8 mouse cellular contexts compared by ENCODE assay signal in the genomic region with DNA sequence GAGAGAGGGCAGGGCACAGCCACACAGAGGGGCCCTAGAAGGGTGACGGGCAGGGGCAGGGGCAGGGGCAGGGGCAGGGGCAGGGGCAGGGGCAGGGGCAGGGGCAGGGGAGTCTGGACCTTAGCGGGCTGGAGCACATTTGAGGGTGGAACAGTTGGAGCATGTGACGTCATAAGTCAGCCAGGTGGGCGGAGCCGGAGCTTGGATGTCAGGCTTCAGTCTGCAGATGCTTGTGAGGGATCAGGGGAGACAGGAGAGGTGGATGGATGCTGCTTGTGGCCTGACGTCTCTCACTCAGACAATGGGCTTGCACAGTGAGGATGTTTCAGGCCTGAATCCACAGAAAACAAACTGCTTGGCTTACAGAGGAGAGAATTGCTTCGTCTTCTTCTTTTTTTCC. TPM values are rescaled to one million over a fixed set of nuclear protein-coding genes. Genes with fewer than 3 reads are reported as not detected.
DNase-seq lines count a peak whose midpoint lies in the region; ATAC-seq lines count a peak whose summit lies in the region.

No protein-coding gene starts in this region.

- no peak overlapping the region for H3K4me2 ChIP-seq in neural tube, embryonic 11.5 days (ENCODE audit: low read depth)
- H3K4me2 ChIP-seq in neural tube, embryonic 15.5 days, result no peak overlapping the region
- H3K4me2 ChIP-seq in neural tube, embryonic 13.5 days, result peak overlapping the region; percentile 31; the same call in 1 of the 2 replicates

- H3K36me3 ChIP-seq in neural tube, embryonic 11.5 days (ENCODE audit: control insufficient read depth, insufficient read depth, low read length), result no peaks in the 10 kb centered on the region
- no peaks in the 10 kb centered on the region for H3K36me3 ChIP-seq in neural tube, embryonic 15.5 days
- H3K36me3 ChIP-seq in neural tube, embryonic 13.5 days, result no peaks in the 10 kb centered on the region

- H3K9me3 ChIP-seq in neural tube, embryonic 11.5 days (ENCODE audit: control insufficient read depth, low read length), result no peaks in the 10 kb centered on the region
- no peaks in the 10 kb centered on the region for H3K9me3 ChIP-seq in neural tube, embryonic 15.5 days (replicated peaks)
- H3K9me3 ChIP-seq in neural tube, embryonic 13.5 days, result 0 out of 2 replicates have a peak, but pooled peaks cover 4% of the 10 kb centered on the region

- no peak overlapping the region for H3K4me3 ChIP-seq in neural tube, embryonic 11.5 days (ENCODE audit: low read depth, low read length)
- H3K4me3 ChIP-seq in neural tube, embryonic 15.5 days (replicated peaks), result no peak overlapping the region
- H3K4me3 ChIP-seq in neural tube, embryonic 13.5 days, result no peak overlapping the region

- H3K27me3 ChIP-seq in neural tube, embryonic 11.5 days (ENCODE audit: control insufficient read depth, insufficient read depth, low read length), result no peaks in the 10 kb centered on the region
- no peaks in the 10 kb centered on the region for H3K27me3 ChIP-seq in neural tube, embryonic 15.5 days (replicated peaks)
- H3K27me3 ChIP-seq in neural tube, embryonic 13.5 days, result no peaks in the 10 kb centered on the region

- 16% methylated on average over 7 of the region's 7 CpGs for WGBS in neural tube, embryonic 11.5 days
- 13% methylated on average over 7 of the region's 7 CpGs for WGBS in neural tube, embryonic 15.5 days
- 14% methylated on average over 7 of the region's 7 CpGs for WGBS in neural tube, embryonic 13.5 days

- no peaks in the 10 kb centered on the region for H3K4me1 ChIP-seq in neural tube, embryonic 11.5 days (ENCODE audit: control insufficient read depth, insufficient read depth, low read length)
- H3K4me1 ChIP-seq in neural tube, embryonic 15.5 days, result peaks cover 4% of the 10 kb centered on the region; the same call in 1 of the 2 replicates
- peaks cover 8% of the 10 kb centered on the region for H3K4me1 ChIP-seq in neural tube, embryonic 13.5 days (replicated peaks)

- no peak for ATAC-seq in CD4-positive, CD25-positive, alpha-beta regulatory T cell, adult 4 months
- no peak for ATAC-seq in neural tube, embryonic 11.5 days (ENCODE audit: insufficient read depth, low FRiP score, low TSS enrichment)
- ATAC-seq in neural tube, embryonic 15.5 days (ENCODE audit: low FRiP score), result no peak
- ATAC-seq in neural tube, embryonic 13.5 days (ENCODE audit: low read depth), result peak; percentile 26; the same call in 1 of the 2 replicates

- 0 out of 2 replicates have a peak overlapping the region, but pooled peaks have one; percentile 22 for H3K9ac ChIP-seq in neural tube, embryonic 11.5 days (ENCODE audit: low read length)
- H3K9ac ChIP-seq in neural tube, embryonic 15.5 days (replicated peaks), result no peak overlapping the region
- 0 out of 2 replicates have a peak overlapping the region, but pooled peaks have one; percentile 49 for H3K9ac ChIP-seq in neural tube, embryonic 13.5 days

- DNase-seq in CD4-positive, CD25-positive, alpha-beta regulatory T cell, adult 2 months (ENCODE audit: low read depth, low spot score), result peak; percentile 38
- DNase-seq in neural tube, embryonic 11.5 days (ENCODE audit: low spot score), result peak; percentile 38
- DNase-seq in induced T-regulatory cell, adult 2 months (ENCODE audit: low read depth), result peak; percentile 34
- no peak for DNase-seq in cerebellum, postnatal 36 days
- DNase-seq in urinary bladder, postnatal 4 days (ENCODE audit: low spot score in 2 of 2), result no peak

- no peak overlapping the region for H3K27ac ChIP-seq in neural tube, embryonic 11.5 days (ENCODE audit: low read depth, low read length)
- H3K27ac ChIP-seq in neural tube, embryonic 15.5 days (replicated peaks), result no peak overlapping the region
- H3K27ac ChIP-seq in neural tube, embryonic 13.5 days (replicated peaks), result no peak overlapping the region

RNA-seq across cellular contexts. Expression of a gene that starts 5.5 kb away (rescaled TPM):
- polyA plus RNA-seq in CD4-positive, CD25-positive, alpha-beta regulatory T cell, adult 4 months (2017; shearing (Covaris generic)), result not detected
- polyA plus RNA-seq in neural tube, embryonic 11.5 days (2014; fragmentation: Nextera tagmentation; extraction: Ambion mirVana), result 0.33 and 0.42 TPM in 2 replicates
- polyA plus RNA-seq in neural tube, embryonic 15.5 days (2015; fragmentation: Nextera tagmentation; extraction: Ambion mirVana), result 0.44 and 0.63 TPM in 2 replicates
- 0.43 and 0.60 TPM in 2 replicates for polyA plus RNA-seq in neural tube, embryonic 13.5 days (2015; fragmentation: Nextera tagmentation; extraction: Ambion mirVana)

RNA-seq across cellular contexts. Expression of a gene that starts 14.5 kb away (rescaled TPM):
- polyA plus RNA-seq in CD4-positive, CD25-positive, alpha-beta regulatory T cell, adult 4 months (2017; shearing (Covaris generic)), result 10 to 100 TPM; 67.8 to 79.0 TPM
- polyA plus RNA-seq in neural tube, embryonic 11.5 days (2014; fragmentation: Nextera tagmentation; extraction: Ambion mirVana), result 69.5 and 74.4 TPM in 2 replicates
- polyA plus RNA-seq in neural tube, embryonic 15.5 days (2015; fragmentation: Nextera tagmentation; extraction: Ambion mirVana), result 77.2 TPM in 2 replicates
- 77.9 and 84.7 TPM in 2 replicates for polyA plus RNA-seq in neural tube, embryonic 13.5 days (2015; fragmentation: Nextera tagmentation; extraction: Ambion mirVana)

RNA-seq across cellular contexts. Expression of a gene that starts 44.5 kb away (rescaled TPM):
- 100 to 1,000 TPM in 1 of 2 experiments, 10 to 100 TPM in 1; 57.3 to 120 TPM for polyA plus RNA-seq in CD4-positive, CD25-positive, alpha-beta regulatory T cell, adult 4 months (2017; shearing (Covaris generic))
- polyA plus RNA-seq in neural tube, embryonic 11.5 days (2014; fragmentation: Nextera tagmentation; extraction: Ambion mirVana), result 3.2 and 4.4 TPM in 2 replicates
- 7.9 and 10.6 TPM in 2 replicates for polyA plus RNA-seq in neural tube, embryonic 15.5 days (2015; fragmentation: Nextera tagmentation; extraction: Ambion mirVana)
- 6.4 and 7.6 TPM in 2 replicates for polyA plus RNA-seq in neural tube, embryonic 13.5 days (2015; fragmentation: Nextera tagmentation; extraction: Ambion mirVana)

Comparison
In these comparisons a context has a peak if more than half of its experiments do, and no peak if none do; other contexts are left out.
1. DNase-seq: peak in CD4-positive, CD25-positive, alpha-beta regulatory T cell, adult 2 months (single experiment), neural tube, embryonic 11.5 days (single experiment) and induced T-regulatory cell, adult 2 months (single experiment); none in cerebellum, postnatal 36 days (0 of 2) and urinary bladder, postnatal 4 days (0 of 2).